Mouse (Mus musculus): Measurements from ENCODE around the gene Atp6v1g2.
A peak's percentile ranks its signal among the peaks of the same experiment; 100 is the strongest.

Gene Atp6v1g2

DNA sequence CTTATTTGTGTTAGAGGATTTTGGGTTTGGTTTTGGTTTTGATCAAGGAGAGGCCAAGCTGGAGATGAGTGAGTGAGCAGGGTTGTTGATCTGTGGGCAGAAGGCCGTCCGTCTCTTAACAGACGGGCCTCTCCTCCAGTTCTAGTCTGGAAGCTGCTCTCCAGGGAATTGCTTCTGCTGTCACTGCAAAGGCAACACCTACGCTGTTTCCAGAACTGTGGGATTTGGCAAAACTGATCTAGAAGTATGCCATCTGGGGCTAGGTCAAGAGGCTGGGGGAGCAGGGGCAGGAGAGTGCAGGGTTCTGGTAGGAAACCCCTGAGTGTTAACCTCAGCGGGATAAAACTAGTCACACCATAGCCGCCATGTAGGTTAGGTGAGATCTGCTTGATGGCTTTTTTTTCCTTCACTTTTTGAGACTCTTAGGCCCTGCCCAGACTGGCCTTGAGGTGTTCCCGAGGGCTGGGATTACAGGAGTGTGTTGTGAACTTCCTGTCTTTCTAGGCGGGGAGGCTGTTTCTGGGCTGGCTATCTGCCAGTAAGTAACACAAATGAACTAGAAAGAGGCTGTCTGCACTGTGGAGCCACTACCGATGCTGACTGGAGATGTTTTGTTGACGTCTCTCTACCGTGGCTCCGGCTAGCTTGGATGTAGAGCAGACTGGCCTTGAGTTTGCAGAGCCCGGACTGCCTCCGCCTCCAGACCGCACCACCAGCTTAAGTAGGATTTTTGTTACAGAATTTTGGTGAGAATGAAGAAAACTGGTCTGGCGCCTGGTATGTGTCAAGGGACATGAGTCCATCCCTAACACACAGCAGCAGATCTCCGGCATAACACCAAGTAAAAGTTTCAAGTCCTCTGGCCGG is at the start of gene Atp6v1g2:
TSS of gene Atp6v1g2 (plus strand) at position 547 of the 867 bp plus-strand sequence.
- no peak for DNase-seq (ENCODE audit: low read depth, low spot score)

DNA sequence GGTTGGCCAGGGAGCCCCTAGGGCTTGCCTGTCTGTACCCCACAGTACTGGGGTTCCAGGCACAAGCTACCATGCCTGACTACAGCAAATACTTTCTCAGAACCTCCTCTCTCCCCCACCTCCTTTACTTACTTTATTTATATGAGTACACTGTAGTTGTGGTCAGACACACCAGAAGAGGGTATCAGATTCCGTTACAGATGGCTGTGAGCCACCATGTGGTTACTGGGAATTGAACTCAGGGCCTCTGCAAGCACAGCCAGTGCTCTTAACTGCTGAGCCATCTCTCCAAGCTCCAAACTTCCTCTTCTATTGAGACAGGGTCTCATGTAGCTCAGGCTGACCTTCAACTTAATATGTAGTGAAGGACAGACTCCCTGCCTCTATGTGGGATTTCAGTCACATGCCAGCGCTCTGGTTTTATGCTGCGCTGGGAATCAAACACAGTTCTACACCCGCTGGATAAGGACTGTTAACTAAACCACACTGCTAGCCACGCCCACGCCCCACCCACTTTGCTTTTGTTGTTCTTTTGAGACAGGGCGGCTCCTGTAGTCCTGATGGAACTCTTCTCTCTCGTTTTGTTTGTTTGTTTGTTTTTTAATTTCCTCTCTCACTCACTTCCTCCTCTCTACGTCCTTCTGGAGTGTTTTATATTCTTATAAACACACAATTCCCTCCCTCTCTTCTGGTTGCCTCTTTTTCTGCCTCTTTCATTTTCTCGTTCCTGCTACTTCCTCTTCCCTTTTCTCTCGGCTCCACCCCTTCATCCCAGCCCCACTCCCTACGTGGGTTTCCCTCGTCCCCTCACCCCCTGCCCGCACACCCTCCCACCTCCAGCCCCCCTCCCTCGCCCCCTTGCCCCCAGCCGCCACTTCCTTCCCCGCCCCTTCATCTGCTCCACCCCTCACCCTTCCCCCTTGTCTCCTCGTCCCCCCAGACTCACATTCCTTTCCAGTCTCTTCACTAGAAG is 47.5 kb upstream of the Atp6v1g2 start:
- peak; percentile 92 for DNase-seq (ENCODE audit: low read depth, low spot score)

DNA sequence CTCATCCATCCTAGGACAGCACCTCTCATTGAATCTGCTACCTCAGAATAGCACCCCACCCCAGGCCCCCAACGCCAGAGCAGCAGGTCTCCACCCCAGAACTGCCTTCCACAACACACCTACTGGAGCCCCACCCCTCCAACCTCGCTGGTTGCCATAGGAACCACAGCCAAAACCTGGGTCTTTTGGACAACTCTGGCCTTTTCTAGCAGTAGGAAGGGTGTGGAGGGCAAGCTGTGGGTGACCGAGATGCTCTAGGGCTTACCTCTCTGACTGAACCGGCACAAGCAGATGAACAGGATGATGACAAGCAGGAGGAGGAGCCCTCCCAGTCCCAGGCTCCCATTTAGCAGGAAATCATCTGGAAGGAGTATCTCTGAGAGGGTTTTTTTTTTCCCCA is 46.8 kb upstream of the Atp6v1g2 start:
- DNase-seq (ENCODE audit: low read depth, low spot score), result peak; percentile 95

DNA sequence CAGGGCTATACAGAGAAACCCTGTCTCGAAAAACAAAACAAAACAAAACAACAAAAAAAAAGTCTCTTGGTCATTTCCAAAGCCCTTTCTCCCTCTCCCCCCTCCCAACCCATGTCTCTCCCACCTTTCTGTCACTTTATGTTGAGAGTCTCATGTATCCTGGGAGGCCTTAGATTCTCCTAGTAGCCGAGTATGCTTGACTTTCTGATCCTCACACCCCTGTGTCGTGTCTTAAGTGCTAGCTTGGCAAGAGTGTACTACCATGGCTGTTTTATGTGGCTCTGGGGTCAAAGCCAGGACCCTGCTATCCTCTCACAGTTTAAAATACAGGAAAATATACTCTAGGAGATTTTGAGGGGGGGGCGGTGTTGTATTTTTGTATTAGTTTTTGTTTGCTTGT is 46.1 kb upstream of the Atp6v1g2 start:
- no peak for DNase-seq (ENCODE audit: low read depth, low spot score)

DNA sequence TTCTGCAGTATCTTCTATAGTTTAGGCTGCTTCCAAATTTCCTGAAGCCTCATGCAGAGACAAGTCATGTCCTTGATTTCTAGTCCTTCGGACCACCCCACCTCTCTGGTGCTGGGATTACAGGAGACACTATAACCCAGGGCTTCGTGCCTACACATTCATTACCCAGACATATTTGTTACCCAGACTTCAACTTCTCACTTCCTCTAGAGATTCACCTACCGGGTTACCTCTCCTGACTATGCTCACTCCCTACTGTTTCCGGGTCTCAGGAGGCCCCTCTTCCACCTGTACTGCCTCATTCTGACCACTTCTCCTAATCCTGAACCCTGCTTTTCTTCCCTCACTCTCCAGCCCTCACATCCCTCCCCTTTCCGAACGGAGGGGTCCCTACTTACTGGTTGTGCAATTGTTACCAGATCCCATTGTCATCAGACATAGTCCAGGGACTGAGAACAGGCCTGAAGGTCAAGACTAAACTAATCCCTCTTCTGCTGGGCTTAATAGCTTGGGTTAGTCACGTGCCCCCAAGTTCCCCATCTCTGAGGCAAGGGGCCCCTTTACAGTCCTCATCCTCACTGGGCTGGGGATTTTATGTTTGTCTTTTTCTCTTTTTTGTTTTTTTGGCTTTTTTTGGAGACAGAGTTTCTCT is 45.4 kb upstream of the Atp6v1g2 start, which contains the start of gene Lst1:
TSS of gene Lst1 (minus strand) at position 481 of the 652 bp plus-strand sequence.
- DNase-seq (ENCODE audit: low read depth, low spot score), result no peak

DNA sequence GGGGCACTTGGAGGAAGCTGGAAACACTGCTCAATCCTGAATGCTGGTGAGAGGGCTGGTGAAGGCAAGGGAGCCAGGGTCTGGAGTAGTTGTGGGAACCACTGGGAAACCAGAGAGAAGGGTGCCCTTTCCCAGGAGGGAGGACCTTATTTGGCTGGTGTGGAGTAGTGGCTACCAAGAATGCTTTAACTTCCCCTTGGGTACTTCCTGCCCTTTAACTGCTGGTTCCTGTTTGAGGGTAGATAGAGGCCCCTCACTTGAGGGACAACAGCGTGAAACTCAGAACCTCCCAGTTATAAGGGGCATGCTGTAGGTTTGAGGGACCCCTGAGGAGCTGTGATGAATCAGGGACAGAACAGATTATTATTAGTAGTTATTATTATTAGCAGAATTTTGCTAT is 44.3 kb upstream of the Atp6v1g2 start:
- DNase-seq (ENCODE audit: low read depth, low spot score), result no peak

DNA sequence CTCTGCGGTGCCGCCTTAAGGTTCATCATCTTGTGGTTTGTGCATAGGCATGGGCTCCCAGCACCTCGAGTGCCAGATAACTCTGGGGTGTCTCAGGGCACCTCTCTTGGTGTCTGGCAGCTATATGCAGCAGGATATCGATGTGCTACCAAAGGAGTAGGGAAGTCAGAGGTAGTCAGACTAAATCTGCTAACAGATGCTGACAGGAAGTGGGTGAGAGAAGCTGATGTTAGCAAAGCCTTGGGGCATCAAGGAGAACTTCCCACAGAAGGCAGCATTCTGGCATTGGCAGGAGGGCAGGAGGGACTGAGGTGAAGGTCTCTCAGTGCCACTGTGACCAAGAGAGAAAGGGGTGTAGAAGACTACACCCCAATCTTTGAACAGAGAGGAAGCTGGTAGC is 43.4 kb upstream of the Atp6v1g2 start:
- no peak for DNase-seq (ENCODE audit: low read depth, low spot score)

DNA sequence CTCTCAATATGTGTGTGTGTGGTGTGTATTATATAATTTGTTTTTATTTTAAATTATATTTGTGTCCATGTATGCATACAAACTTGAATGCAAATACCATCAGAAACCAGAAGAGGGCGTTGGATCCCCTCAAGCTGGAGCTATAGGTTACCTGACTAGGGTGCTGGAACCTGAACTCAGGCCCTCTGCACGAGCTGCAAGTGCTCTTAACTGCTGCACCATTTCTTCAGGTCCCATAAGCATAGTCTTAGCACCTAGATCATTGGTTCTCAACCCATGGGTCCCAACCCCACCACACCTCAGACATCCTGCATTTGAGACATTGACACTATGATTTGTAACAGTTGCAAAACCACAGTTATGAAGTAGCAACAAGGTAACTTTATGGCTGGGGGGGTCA is 41.7 kb upstream of the Atp6v1g2 start:
- no peak for DNase-seq (ENCODE audit: low read depth, low spot score)

DNA sequence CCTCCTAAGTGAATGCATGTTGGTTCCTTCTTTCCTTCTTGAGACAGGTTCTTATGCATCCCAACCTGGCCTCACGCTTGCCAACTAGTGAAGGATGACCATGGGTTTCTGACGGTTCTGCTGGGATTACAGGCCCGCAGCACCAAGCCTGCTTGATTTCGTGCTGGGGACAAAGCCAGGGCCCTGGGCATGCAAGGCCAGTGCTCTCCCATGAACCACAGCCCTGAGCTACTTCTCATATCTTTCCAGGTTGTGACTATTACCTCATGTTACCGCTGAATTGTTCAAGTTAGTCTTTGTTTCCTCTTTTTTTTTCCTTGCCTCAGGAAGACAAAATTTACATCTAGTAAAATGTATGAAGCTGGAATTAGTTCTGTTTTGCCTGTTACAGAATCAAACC is 40.5 kb upstream of the Atp6v1g2 start:
- DNase-seq (ENCODE audit: low read depth, low spot score), result no peak

DNA sequence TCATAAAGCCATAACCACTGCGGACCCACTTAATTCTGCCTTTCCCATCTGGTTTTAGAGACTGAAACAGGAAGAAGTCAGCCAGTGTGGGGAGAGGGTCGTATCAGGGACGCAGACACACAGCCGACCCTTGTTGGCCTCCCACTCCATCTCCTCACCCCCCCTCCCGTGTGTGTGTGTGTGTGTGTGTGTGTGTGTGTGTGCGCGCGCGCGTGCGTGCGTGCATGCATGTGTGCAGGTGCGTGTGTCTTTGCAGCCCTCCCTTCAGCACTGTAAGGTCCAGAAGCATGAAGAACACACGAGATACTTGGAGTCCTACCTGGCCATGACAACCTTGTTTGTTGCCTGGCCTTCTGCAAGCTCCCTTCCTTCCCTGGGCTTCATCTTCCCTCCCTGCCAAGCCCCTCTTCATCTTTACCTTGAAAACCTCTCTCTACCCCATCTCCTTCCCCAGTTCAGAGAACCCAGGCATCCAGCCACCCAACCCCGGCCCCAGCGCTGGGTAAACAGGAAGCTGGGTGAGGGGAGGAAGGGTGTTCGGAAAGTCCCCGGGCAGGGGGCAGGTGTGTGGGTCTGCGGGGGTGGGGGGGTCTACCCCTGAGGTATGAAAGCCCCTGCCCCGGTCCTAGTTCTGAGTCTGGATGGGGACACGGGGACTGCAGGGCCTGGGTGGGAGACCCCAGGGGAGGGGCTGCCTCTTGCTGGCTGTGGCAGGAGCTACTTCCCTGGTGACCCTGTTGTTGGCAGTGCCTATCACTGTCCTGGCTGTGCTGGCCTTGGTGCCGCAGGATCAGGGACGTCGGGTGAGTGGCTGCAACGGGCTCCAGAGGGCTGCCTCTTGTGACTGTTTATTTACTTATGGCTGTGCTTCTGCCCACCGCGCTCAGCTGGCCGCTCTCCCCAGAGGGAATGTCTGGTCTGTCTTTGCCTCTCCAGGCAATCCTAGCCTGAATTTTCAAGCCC is 39.3 kb upstream of the Atp6v1g2 start, which contains the start of gene Ltb:
TSS of gene Ltb (plus strand) at position 559 of the 963 bp plus-strand sequence.
- DNase-seq (ENCODE audit: low read depth, low spot score), result no peak

DNA sequence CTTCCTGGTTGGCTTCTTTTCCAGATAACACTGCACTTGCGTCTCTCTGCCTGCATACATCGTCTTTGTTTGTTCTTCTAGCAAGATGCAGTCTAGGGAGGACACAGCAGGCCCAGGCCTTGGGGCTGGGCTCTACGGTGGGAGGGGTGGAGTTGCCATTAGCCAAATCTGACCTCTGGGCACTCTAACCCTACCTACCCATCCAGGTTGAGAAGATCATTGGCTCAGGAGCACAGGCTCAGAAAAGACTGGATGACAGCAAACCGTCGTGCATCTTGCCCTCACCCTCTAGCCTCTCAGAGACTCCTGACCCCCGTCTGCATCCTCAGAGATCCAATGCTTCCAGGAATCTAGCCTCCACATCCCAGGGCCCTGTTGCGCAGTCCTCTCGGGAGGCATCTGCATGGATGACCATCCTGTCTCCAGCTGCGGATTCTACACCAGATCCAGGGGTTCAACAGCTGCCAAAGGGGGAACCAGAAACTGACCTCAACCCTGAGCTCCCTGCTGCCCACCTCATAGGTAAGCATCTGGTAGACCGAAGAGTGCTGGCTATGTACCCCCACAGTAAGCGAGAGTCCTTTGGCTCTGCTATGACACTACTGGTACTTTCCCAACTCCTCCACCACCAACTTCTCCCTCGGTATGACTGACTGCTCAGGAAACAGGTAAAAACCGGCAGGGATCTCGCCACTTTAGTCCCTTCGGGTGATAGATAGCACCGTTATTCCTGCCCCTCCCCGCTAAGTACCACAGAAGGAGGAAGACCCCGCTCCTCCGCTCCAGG is 38.4 kb upstream of the Atp6v1g2 start:
- no peak for DNase-seq (ENCODE audit: low read depth, low spot score)

DNA sequence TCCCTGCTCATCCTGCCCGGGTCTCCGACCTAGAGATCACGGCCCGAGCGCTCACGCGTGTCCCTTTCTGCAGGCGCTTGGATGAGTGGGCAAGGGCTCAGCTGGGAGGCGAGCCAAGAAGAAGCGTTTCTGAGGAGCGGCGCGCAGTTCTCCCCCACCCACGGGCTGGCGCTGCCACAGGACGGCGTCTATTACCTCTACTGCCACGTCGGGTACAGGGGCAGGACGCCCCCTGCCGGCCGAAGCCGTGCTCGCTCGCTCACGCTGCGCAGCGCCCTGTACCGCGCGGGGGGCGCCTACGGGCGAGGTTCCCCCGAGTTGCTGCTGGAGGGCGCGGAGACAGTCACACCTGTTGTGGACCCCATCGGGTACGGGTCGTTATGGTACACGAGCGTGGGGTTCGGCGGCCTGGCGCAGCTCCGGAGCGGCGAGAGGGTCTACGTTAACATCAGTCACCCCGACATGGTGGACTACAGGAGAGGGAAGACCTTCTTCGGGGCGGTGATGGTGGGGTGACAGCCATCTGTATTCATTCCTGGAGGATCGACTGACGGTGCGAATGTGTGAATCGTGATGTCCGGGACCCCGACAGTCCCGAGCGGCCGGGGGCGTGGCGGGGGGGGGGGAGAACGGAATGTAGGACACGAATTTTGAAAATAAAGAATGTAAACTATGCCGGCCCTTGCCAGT is 37.7 kb upstream of the Atp6v1g2 start:
- peak; percentile 69 for DNase-seq (ENCODE audit: low read depth, low spot score)

DNA sequence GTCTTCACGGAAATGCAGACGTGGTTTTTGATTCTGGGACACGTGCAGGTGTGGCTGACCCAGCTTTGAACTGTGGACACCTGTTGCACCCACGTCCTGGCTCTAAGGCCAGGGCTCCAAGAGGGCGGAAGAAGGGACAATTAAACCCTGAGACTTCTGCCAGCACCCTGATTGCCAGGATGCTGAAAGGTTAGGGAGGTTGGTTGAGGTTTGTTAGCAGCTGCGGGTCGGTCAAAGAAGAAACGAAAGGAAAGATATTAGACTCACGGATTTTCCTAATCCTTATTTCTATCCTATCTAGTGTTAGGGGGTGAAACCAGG is 37.2 kb upstream of the Atp6v1g2 start:
- no peak for DNase-seq (ENCODE audit: low read depth, low spot score)

DNA sequence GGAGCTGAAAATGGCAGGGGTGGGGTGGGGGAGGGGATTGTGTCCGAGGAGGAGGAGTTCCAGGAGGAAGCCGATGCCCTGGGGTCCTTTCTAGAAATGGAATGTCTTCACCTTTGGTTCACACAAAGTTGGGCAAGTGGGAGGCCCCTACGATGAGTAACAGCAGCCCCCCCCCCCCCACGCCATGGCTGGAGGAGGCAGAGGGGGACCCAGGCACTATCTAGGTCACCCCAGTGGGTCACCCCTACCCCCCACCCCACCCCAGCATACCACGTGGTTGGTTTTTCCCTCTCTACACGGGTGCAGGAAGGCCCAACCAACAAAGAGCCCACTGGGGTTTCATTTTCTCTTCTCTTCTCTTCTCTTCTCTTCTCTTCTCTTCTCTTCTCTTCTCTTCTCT is 36.3 kb upstream of the Atp6v1g2 start:
- no peak for DNase-seq (ENCODE audit: low read depth, low spot score)

DNA sequence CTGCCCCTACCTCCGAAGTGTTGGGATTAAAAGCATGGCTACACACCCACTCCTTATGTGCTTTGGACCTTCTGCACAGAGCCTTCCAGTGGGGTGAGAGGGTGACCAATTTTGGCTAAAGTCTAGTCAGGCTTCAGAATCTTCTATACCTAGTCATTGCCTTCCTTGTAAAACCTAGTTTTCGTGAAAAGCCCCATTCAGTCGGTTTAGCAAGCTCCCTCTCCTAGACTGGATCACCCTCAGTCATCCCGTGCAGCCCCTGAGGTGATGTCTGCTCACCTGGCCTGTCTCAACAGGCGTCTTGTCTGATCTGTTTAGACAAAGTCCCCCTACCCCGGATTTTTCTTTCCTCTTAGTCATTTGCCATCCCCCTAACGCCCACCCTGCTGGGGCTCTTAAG is 35.4 kb upstream of the Atp6v1g2 start:
- DNase-seq (ENCODE audit: low read depth, low spot score), result no peak

DNA sequence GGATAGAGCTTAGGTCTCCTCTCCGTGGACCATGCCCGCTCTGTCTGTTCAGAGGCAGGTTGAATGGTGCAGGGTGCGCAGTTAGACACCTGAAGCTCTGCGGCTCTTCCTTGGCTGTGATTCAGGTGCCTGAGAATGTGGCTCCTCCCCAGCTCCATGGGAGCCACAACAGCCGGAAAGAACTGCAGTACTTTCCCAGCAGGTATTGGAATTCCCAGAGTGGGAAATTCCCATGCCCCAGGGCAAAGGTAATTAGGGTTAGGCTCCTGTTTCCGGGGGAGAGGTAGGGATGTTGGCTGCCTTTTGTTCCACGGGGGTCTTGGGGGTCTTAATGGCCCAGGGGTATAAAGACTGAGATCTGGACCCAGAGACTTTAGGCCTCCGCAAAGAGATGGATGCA is 34.5 kb upstream of the Atp6v1g2 start:
- peak; percentile 65 for DNase-seq (ENCODE audit: low read depth, low spot score)

DNA sequence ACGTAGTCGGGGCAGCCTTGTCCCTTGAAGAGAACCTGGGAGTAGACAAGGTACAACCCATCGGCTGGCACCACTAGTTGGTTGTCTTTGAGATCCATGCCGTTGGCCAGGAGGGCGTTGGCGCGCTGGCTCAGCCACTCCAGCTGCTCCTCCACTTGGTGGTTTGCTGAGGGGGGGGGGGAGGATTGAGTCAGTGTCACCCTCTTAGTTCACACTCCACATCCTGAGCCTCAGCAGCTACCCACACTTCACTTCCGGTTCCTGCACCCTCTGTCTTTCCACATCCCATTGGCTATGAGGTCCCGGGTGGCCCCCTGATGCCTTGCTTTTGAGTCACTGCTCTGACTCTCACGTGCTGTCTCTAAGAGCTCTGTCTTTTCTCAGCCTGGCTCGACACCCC is 33.1 kb upstream of the Atp6v1g2 start:
- no peak for DNase-seq (ENCODE audit: low read depth, low spot score)

DNA sequence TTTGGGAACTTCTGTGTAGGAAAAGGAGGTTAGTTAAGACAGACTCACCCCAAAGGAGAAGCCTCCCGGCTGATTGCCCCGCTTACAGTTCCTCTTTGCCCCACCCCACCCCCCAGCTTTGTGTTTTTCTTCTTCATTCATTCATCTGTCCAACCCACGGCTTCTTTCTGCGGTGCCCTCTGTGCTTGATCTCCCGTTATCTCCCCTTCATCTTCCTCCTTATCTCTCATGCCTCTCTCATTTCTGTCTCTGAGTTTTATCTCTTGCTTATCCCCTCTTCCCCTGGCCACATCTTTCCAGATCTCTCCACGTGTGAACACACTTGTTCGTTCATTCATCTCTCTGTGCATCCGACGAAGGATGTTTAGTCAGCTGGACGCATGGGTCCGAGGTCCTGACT is 32.3 kb upstream of the Atp6v1g2 start:
- DNase-seq (ENCODE audit: low read depth, low spot score), result no peak

DNA sequence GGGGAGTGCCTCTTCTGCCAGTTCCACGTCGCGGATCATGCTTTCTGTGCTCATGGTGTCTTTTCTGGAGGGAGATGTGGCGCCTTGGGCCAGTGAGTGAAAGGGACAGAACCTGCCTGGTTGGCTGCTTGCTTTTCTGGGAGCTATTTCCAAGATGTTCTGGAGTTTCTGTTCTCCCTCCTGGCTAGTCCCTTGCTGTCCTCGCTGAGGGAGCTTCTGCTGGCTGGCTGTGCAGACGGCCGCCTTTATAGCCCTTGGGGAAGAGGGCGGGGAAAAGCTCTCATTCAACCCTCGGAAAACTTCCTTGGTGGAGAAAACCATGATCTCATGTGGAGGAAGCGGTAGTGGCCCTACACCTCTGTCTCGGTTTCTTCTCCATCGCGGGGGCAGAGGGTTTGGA is 31.7 kb upstream of the Atp6v1g2 start, which contains the start of gene Tnf:
TSS of gene Tnf (minus strand) at position 221 of the 400 bp plus-strand sequence.
- no peak for DNase-seq (ENCODE audit: low read depth, low spot score)

Measured in ES-CJ7 (cell line).